Mouse (Mus musculus): ENCODE results near the gene Uap1.

Uap1 gene

DNA sequence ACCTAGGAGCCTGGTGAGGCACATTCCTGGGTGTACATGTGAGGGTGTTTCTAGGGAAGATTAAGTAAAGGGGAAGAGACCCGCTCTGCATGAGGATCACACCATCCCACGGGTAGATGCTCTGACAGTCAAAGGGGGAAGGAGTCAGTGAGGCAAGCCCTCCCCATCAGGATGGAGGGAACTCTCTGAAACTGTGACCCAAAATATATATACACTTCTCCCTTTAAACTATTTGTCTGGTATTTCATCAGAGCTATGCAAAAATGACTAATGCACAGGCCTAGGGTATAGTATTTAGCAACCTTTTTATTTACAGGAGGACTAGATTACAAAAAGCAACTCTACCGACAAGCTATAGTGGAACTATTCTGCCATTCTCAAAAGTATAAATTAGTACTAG is 9.8 kb downstream of the Uap1 start:
- no peak for DNase-seq (ENCODE audit: low spot score in 2 of 2)

DNA sequence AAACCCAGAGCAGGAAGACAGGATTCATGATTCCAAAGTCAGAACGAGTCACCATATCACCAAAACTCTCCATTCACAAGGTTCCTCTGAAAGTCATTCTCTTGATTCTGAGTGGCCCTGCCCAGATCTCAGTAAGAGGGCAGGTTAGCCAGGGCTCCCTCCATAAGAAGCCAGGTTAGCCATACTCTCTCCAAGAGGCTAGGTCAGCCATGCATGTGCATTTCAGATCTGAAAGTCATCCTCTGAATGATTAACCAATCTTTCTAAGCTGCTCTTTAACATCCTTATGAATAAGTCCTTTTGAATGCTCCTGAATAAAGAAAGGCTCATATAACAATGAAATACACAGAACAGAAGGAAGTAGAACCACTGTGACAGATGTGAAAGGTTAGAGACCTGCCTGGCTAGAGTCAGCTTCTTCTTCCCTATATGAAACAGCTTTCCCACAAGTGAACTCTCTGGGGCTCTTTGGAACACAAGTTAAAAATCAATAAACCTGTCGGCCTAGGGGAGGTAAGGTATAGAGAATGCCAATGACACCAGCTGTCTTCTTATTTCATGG is 10.6 kb downstream of the Uap1 start:
- no peak for DNase-seq (ENCODE audit: low spot score in 2 of 2)

DNA sequence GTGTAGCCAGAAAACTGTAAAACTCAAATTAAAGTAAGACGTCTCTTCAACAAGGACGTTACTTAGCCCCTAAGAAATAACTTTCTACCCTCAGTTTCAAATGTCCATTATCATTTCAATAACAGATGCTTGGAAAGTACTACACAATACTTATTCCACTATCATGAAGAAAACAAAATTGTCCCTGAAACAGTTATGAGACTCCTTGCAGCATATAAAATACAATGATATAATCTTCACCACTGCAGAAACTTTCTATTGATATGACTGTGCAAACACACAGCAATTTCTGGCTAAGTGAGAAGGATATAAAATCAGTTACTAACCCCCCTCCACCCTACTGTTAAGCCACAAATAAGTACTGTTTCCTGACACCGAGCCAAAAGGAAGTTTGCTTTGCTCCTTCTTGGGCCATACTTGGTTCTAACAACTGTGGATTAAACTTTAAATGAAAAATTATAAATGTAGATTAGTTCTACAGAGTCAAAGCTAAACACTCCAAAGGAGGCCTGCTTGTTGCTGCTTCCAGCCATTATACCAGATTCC is 11.3 kb downstream of the Uap1 start:
- no peak for DNase-seq (ENCODE audit: low spot score in 2 of 2)

DNA sequence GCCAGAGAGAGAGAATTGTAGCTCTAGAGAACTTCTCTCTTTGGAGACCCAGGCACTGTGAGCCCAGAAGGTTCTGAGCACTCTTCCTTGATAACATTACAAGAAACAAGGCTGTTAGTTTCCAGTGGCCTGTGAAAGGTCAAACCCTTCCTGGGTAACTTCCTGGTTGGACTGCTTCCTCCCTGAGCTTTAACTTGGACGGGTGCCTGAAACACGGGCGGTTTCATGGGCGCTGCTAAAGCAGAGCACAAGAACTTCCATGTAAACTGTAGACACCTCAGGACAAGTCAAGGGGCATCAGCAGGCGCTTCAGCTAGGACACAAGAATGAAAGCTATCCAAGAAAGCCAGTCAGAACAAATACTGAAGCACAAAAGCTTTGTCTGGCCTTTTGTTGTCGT is 12.9 kb downstream of the Uap1 start:
- peak in 1 of 2 experiments; percentile 53 for DNase-seq (ENCODE audit: low spot score in 2 of 2)

DNA sequence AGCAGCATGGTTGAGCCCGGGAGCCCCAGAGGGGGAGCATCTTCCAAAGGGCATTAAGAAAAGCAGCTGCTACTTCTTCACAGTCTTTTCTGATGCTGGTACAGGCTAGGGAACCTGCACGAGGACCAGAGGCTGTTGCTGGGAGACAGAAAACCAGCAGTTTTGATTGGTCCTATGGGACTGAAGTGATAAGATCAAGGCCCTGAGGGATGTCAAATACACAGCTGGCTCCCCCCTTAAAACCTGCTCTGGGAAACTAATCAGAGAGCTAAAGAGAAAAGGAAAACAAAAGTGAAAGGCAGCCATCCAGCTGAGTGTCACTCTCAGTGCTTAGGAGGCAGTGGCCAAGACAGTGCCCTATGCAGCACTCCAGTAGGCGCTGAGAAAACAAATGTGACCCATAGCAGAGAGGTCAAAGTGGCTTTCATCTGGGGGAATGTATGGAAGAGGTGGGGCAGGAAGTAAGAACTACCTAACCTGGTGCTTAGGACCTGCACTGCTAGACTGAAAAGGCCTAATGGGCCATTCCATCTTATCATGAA is 14.3 kb downstream of the Uap1 start:
- DNase-seq (ENCODE audit: low spot score in 2 of 2), result no peak

DNA sequence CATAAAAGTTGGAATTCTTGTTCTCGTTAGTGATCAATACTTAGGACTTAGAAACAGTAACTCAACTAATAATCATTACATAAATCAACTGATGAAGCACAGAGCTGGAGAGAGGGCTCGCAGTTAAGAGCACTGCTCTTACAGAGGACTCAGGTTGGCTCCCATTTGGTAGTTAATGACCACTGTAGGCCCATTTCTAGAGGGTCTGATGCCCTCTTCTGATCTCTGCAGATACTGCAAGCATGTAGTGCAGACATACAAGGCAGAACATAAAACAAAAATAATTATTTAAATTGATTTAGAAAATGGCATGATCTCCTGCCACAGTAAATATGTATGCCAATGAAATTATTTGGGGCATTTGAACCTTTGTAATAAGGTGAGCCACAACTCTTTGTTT is 15.1 kb downstream of the Uap1 start:
- DNase-seq (ENCODE audit: low spot score in 2 of 2), result no peak

DNA sequence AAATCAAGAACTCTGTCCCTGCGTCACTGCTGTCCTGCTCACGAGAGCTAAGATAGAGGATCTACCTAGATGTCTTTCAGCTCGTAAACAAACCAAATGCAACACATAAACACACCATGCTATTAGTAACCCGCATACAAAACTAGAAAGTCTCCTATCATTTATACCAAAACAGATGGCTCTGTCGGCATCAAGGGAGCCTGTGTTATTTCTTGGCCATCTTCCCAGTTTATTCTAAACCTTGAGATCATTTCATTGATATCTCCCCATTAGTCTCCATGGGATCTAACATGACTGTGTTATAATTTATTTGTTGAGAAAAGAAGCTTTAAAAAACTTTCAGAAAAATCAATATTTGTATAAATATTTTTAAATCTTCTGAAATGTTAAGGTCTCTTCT is 19.0 kb downstream of the Uap1 start:
- no peak for DNase-seq (ENCODE audit: low spot score in 2 of 2)

DNA sequence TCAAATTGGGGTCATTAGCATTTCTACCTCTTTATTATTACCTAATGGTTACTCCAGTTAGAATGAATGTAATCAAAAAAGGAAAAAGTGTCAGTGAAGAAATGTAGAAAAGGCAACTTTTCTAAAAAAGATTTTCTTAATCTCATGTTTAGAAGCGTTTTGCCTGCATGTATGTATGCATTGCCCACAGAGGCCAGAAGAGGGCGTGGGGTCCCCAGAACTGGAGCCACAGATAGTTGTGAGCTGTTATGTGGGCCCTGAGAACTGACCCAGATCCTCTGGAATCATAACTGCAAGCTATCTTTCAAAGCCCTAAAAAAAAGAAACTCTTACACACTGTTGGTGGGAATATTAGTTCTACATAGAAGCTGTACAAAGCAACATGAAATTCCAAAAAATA is 19.5 kb downstream of the Uap1 start:
- DNase-seq (ENCODE audit: low spot score in 2 of 2), result no peak

DNA sequence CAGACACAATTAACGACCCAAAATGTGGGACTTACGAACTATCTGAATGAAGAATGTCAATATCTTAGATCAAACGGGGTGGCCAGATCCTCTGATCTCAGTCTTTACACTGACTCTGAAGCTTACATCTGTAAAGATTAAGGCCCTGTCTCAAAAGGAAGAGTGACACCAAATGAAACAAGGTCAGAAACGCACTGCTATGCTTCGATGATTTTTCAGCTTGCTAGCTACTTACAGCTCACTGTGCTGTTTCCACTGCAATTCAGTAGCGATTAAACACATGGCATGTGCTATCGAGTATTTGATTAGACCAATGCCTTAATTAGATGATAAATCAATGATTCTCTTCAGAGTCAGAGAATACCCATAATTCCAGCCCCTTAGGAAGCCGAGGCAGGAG is 20.8 kb downstream of the Uap1 start:
- no peak for DNase-seq (ENCODE audit: low spot score in 2 of 2)

DNA sequence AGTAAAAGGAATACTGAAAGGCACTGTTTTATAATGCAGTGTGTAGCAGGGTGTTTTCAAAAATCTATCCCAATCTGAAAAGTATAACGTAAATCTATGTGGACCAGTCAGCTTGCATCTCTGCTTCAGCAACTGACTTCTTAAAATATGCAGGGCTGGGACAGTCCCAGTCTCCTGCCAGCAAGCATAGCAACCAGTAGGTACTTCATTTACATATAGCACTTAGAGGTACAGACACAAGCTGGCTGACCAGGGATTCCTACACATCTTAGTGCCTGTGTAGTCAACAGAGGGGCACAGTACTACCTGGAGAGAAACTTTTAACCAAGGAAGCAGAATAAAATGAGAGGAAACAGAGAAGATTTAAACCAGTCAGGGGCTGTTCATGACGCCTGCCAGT is 22.2 kb downstream of the Uap1 start:
- DNase-seq (ENCODE audit: low spot score in 2 of 2), result no peak

DNA sequence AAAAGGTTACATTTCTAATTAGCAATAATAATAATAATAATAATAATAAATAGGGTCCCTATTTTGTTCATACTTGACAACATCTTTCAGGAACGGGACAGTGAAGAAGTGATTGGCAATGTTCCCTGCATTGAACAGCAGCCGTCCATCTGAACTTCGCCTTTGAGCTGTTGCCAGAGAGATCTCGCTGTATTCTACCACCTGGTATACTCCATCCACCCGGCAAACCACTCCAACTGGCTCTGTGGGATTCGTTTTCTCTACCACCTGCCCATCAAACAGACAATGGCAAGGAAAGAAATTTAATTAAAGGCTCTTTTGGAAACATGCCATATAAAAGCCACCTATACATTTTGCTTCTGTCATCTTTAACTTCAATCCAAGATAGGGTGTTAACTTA is 23.9 kb downstream of the Uap1 start:
- DNase-seq (ENCODE audit: low spot score in 2 of 2), result no peak

DNA sequence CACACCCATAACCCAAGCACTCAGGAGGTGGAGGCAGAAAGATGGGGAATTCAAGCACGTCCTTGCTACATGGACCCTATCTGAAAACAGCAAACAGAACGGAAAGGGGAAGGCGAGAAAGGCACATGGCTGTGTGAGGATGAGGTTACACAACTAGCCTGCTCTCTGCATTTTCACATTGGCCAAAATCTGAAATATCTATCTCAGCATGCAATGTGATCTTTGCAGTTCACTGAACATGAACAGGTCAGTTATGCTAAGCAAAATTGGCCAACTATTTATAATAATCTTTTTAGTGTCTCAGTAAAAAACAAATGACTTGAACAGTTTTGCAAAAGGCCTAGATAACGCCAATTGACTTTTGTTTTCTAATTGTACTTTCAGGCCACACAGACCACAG is 25.0 kb downstream of the Uap1 start:
- no peak for DNase-seq (ENCODE audit: low spot score in 2 of 2)

DNA sequence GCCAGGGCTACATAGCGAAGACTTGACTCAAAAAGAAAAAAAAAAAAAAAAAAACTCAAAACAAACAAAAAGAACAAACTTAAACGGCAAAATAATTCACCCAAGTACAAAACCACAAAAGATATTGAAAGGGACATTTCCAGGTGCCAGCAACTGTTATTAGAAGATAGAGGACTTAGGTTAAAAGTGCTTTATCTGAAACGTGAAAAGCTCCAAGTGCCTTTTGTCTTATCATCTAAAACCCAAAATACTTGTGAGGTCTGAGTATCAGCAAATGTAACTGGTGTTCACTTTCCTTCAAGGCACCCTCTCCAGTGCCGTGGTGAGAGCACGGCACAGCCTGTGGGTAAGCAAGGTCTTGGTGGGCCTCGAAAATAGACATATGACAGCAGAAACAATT is 26.2 kb downstream of the Uap1 start:
- no peak for DNase-seq (ENCODE audit: low spot score in 2 of 2)

DNA sequence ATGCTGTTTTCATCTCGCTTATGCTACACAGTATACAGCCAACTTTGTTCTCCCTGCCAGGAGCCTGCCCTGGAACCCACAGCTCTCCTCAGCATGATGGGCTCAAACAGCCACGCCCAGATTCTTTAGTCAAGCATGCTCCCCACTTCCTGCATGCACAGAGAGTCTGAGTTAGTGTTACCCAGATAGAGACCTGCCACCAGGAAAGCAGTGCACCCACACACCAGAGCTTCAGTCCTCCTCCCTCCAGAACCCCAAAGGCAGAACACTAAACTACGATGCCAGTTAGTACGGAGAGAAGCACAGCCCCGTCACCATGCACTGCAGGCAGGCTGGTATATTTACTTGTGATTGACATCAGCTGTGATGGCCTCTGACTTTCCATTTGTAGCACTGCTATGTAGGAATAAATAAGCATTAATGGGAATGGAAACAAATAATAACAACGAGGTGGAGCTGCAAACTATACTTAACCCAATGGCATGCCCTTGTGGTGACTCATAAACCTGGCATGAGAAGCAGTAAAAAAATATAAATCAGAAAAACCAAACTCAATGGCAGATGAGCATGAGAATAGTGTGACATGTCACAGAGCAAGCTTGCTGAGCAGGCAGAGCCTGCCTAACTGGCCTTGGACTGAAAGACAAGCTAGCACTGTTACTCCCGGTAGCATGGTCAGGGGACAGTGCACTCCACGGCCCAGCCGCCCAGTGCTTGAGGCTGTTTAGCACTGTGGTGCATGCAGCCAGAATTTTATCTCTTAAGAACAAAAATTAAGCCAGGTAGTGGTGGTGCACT is 26.9 kb downstream of the Uap1 start:
- DNase-seq (ENCODE audit: low spot score in 2 of 2), result peak; percentile 44 to 64

DNA sequence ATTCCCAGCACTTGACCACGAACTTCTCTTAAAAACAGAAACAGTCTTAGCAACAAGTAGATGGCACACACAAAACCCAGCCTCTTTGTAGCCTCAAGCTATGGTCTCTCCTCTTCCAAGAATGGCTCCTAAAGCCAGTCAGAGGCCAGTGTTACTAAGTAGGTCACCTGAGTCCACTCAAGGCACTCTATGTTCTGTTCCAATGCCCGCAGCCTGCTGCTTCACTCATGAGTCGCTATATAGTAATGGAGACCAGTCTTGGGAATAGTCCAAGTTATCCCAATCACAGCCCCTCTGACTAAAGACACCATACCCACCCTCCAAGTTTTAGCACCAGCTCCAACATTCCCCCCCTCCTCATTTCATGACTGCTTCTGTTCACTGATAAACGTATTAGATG is 29.2 kb downstream of the Uap1 start:
- no peak for DNase-seq (ENCODE audit: low spot score in 2 of 2)

DNA sequence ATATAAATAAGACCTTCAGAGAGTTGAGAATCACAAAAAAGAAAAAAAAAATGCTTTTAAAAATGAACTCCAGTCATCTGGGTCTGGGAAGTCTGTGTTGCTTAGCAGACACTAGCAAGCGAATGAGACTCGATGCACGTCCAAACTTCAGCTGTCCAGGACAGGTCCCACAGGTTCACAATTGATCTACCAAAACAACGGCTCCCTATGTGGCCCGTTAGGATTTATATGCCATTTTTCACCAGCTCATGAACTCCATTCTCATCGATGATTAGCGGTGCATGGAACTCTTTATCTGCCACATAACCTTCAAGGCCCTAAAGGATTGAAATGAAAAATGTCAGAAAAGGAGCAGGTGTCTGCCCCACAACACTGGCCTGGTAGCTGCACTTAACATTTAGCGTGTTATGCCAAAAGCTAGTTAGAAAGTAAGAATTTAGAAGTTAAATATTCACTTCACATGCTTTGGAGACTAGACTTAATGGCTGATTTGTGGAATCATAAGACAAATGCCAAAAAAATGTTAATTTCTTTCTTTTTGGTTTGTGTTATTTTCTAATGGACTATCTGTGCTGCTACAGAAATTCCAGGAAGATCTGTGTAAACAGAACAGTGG is 32.4 kb downstream of the Uap1 start:
- DNase-seq (ENCODE audit: low spot score in 2 of 2), result no peak

DNA sequence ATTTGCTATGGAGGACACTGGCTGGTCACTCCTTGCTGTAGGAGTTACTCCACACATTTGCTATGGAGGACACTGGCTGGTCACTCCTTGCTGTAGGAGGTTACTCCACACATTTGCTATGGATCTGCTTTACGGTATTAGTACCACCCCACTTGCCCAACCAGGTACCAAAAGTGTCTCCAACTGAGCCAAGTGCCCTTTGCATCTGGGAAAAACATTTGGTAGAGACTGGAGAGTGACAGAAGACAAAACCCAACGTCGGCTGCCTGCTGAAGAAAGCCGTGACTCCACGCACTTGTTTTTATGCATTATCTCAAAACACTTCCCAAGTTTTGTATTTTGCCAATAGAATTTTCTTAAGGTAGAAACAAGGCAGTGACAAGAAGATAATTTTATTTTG is 33.1 kb downstream of the Uap1 start:
- no peak for DNase-seq (ENCODE audit: low spot score in 2 of 2)

DNA sequence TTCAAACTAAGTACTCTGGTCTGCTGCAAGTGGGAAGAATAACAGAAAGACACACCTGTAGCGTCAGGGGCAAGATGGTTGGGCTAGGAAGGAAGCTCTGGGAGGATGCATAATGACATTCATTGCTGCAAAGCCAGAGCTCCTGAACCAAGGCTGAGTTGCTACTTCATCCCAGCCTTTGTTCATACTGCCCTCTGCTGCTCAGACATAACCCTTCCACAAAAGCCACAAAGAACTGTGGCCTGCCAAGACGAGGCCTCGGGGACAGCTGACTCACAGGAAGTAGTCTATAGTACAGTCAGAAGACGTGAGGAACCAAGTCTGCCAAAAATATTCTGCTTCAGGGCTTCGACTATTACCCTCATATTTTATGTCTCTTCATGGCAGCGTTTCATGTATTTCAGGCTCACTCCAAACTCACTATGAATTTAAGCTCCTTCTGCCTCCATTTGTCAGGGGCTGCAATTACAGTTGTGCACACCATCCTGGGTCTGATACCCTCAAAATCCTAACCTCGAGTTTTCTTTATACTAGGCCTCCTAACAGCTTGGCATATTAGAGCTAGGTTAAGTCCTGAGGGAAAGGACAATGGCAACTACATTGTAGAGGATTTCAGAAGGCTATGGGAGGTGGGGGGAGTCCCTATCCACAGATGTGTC is 38.3 kb downstream of the Uap1 start:
- peak; percentile 61 to 78 for DNase-seq (ENCODE audit: low spot score in 2 of 2)

DNA sequence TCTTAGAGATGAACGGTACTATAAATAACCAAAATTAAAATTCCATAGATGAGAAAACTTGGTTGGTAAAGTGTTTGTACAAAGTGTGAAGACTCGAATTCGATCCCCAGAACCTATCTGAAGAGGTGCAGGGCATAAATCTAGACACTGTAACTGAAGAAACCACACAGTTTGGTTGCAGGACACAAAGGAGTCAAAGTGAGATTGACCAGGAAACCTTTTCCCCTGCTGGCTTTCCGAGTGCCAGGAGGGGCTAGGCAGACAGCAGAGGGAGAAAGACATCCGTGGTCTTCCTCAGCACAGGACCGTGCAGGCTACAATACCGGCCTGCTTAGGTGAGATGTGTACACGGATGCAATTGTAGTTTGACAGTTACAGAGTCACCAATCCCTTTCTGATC is 40.5 kb downstream of the Uap1 start:
- no peak for DNase-seq (ENCODE audit: low spot score in 2 of 2)

DNA sequence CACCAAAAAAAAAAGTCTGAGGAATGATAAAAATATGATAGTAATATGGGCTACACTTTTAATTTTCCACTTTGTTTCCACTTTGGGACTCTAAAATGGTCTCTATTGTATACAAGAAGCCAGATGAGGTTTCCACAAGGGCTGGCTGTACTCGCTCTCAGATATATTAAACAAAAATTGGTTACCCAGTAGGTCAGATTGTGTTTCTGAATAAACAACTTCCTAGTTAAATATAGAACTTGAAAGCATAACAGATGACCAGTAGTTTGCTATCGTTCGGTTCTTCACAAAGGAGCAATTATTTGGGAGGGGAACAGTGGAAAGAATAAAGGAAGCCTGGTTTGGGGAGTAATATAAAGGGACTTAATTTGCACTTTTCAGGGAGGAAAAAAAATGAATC is 43.8 kb downstream of the Uap1 start:
- no peak for DNase-seq (ENCODE audit: low spot score in 2 of 2)

DNA sequence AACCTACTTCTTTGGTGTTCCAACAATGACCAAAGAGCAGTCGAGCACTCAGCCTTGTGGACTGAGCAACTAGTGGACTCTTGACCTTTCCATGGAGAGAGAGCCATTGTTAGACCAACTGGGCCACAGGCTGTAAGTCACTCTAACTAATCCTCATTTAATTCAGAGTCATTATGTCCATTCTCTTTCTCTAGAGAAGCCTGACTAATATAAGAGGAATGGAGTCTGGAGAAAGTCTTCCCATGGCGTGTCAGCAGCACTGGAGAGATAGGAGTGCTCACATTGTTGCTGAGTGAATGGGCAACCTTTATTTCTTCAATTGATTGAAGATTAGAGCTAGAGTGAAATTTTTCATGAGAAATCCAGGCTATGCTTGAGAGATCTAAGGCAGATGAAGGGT is 50.1 kb downstream of the Uap1 start:
- DNase-seq (ENCODE audit: low spot score in 2 of 2), result no peak

DNA sequence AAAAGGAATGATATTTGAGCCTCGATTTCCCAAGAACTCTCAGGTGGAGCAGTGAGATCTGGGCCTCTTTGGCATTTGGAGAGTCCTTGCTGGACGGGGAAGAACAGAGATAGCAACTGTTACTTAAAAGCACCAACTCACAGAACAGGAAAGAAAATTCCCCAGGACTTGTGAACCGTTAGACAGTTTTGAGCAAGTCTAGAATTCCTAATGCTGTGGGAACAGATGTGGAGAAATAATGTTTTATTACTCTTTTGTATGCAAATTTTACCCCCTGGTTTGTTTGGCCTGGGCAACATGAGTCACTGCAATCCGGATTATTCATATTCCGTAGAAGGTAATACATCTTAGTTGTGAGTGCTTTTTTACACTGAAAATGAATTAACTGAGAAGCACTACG is 61.1 kb downstream of the Uap1 start:
- DNase-seq (ENCODE audit: low spot score in 2 of 2), result no peak

All from urinary bladder, postnatal 36 days (tissue).